Mouse (Mus musculus) central nervous system, embryonic 11.5 days (tissue): ENCODE data around the gene Olfr1493-ps1. TPM values are rescaled to one million over a fixed set of nuclear protein-coding genes. Genes with fewer than 3 reads are reported as not detected.

Experiments
- polyA plus RNA-seq: library from polyadenylated mRNA; depleted of rRNA; stranded (reverse); fragments of >200 nt; gene quantifications from 2 replicates; pipeline ENCODE4 v1.2.3, GENCODE M21; 2012; rRNA removed

Olfr1493-ps1 gene
- polyA plus RNA-seq: not detected in 2 replicates

DNA sequence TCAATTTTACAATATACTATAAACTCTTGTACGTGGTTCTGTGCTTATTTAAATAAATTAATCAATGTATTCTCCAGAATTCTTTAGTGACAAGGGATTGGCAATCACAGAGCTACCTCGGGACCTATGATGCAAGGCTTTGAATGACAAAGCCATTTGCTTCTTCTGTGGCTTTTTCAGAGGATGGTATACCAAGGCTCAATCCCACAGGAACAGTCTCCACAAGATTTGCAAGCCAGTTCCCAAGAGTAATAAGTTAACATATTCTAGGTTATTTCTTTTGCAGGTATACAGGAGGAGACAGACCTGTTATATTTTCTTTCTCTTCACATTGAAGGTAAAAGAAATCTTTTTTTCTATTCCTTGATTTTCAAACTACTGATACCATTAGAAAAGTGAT is at the start of gene Olfr1493-ps1:
Gene Olfr1493-ps1, plus strand, starts transcription at position 301 of the 400 bp plus-strand sequence.

DNA sequence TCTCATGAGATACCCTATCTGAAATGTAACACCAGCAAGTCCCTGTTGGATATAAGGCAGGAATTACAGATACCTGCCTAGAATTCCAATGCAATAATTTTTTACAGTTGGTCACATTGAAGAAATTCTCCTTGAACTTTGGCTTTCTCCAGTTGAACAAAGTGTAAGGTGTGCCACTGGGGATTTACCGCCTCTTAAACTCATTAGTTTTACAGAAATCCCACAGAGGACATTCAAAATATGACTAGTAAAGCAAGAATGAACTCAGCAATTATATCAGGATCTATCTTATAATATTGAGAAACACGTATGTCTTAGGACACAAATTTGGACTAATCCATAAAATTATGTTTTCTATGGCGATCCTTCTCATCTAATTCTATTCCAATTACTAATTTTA is 26.1 kb upstream of the Olfr1493-ps1 start, which contains the start of gene Olfr1491:
Gene Olfr1491, plus strand, starts transcription at position 301 of the 400 bp plus-strand sequence.

GRCm38 (mm10) chr19:13739428-13739827 is 16.4 kb downstream of the Olfr1493-ps1 start, which contains the start of gene Olfr1494:
Gene Olfr1494, plus strand, starts transcription at chr19:13739728.

GRCm38 (mm10) chr19:13764306-13764705 is 41.2 kb downstream of the Olfr1493-ps1 start, which contains the start of gene Olfr1495:
Gene Olfr1495, plus strand, starts transcription at chr19:13764606.

GRCm38 (mm10) chr19:13777578-13777977 is 54.5 kb downstream of the Olfr1493-ps1 start, which contains the start of gene Olfr1496:
Gene Olfr1496, plus strand, starts transcription at chr19:13777878.

Other genes with a start within 250 kb of the Olfr1493-ps1 start
- gene Olfr1475, start 243.1 kb upstream of the Olfr1493-ps1 start, polyA plus RNA-seq: not detected in 2 replicates
- gene Olfr1477, start 222.7 kb upstream of the Olfr1493-ps1 start, polyA plus RNA-seq: not detected in 2 replicates
- not detected in 2 replicates for gene Olfr1480, start 195.4 kb upstream of the Olfr1493-ps1 start, polyA plus RNA-seq
- not detected in 2 replicates for gene Olfr1484, start 139.8 kb upstream of the Olfr1493-ps1 start, polyA plus RNA-seq
- gene Olfr1487, start 105.9 kb upstream of the Olfr1493-ps1 start, polyA plus RNA-seq: not detected in 2 replicates
- gene Olfr1489, start 91.7 kb upstream of the Olfr1493-ps1 start, polyA plus RNA-seq: not detected in 2 replicates
- not detected in 2 replicates for gene Olfr1490, start 72.2 kb upstream of the Olfr1493-ps1 start, polyA plus RNA-seq
- gene Olfr1491, start 26.0 kb upstream of the Olfr1493-ps1 start, polyA plus RNA-seq: not detected in 2 replicates
- gene Olfr1494, start 16.4 kb downstream of the Olfr1493-ps1 start, polyA plus RNA-seq: not detected in 2 replicates
- not detected in 2 replicates for gene Olfr1495, start 41.3 kb downstream of the Olfr1493-ps1 start, polyA plus RNA-seq
- not detected in 2 replicates for gene Olfr1496, start 54.6 kb downstream of the Olfr1493-ps1 start, polyA plus RNA-seq
- not detected in 2 replicates for gene Olfr1497, start 74.9 kb downstream of the Olfr1493-ps1 start, polyA plus RNA-seq
- not detected in 2 replicates for gene Olfr1499, start 96.2 kb downstream of the Olfr1493-ps1 start, polyA plus RNA-seq
- gene Olfr1500, start 107.2 kb downstream of the Olfr1493-ps1 start, polyA plus RNA-seq: not detected in 2 replicates
- not detected in 2 replicates for gene Olfr1501, start 127.4 kb downstream of the Olfr1493-ps1 start, polyA plus RNA-seq
- not detected in 2 replicates for gene Olfr1502, start 138.5 kb downstream of the Olfr1493-ps1 start, polyA plus RNA-seq
- not detected in 2 replicates for gene Olfr1504, start 174.7 kb downstream of the Olfr1493-ps1 start, polyA plus RNA-seq
- gene Olfr1505, start 190.3 kb downstream of the Olfr1493-ps1 start, polyA plus RNA-seq: not detected in 2 replicates